Mouse (Mus musculus): ENCODE data around the gene Slc12a3. TPM values are rescaled to one million over a fixed set of nuclear protein-coding genes. Genes with fewer than 3 reads are reported as not detected.

The Slc12a3 gene
- total RNA-seq, 2 experiments from 2014 or later = 0.28 to 0.59 TPM

GRCm38 (mm10) chr8:94330733-94331132, 1.7 kb downstream of the Slc12a3 start:
- DNase-seq (ENCODE audit: low spot score in 2 of 2) = peak in 1 of 2 experiments; percentile 46

- no peak for DNase-seq (ENCODE audit: low spot score in 2 of 2)
These were observed 4.3 kb downstream of the Slc12a3 start for GRCm38 (mm10) chr8:94333345-94333744.

- no peak for DNase-seq (ENCODE audit: low spot score in 2 of 2)
These were observed 8.6 kb downstream of the Slc12a3 start for GRCm38 (mm10) chr8:94337559-94337958.

GRCm38 (mm10) chr8:94340796-94341195, 11.8 kb downstream of the Slc12a3 start:
- DNase-seq (ENCODE audit: low spot score in 2 of 2) = no peak

GRCm38 (mm10) chr8:94342691-94343090, 13.7 kb downstream of the Slc12a3 start:
- DNase-seq (ENCODE audit: low spot score in 2 of 2) = no peak

GRCm38 (mm10) chr8:94343290-94343689, 14.3 kb downstream of the Slc12a3 start:
- peak; percentile 85 to 89 for DNase-seq (ENCODE audit: low spot score in 2 of 2)

- no peak for DNase-seq (ENCODE audit: low spot score in 2 of 2)
These were observed 14.8 kb downstream of the Slc12a3 start for GRCm38 (mm10) chr8:94343778-94344320.

- DNase-seq (ENCODE audit: low spot score in 2 of 2) = no peak
These were observed 16.7 kb downstream of the Slc12a3 start for GRCm38 (mm10) chr8:94345657-94346056.

GRCm38 (mm10) chr8:94346264-94346663, 17.3 kb downstream of the Slc12a3 start:
- no peak for DNase-seq (ENCODE audit: low spot score in 2 of 2)

- DNase-seq (ENCODE audit: low spot score in 2 of 2) = no peak
These were observed 19.4 kb downstream of the Slc12a3 start for GRCm38 (mm10) chr8:94348425-94348824.

- no peak for DNase-seq (ENCODE audit: low spot score in 2 of 2)
These were observed 25.1 kb downstream of the Slc12a3 start for GRCm38 (mm10) chr8:94354069-94354531.

GRCm38 (mm10) chr8:94354571-94354970, 25.6 kb downstream of the Slc12a3 start:
- DNase-seq (ENCODE audit: low spot score in 2 of 2) = no peak

GRCm38 (mm10) chr8:94357220-94357619, 28.2 kb downstream of the Slc12a3 start:
- DNase-seq (ENCODE audit: low spot score in 2 of 2) = no peak

GRCm38 (mm10) chr8:94358541-94358940, 29.5 kb downstream of the Slc12a3 start:
- DNase-seq (ENCODE audit: low spot score in 2 of 2) = peak; percentile 20 to 24

- no peak for DNase-seq (ENCODE audit: low spot score in 2 of 2)
These were observed 32.9 kb downstream of the Slc12a3 start for GRCm38 (mm10) chr8:94361774-94362431.

GRCm38 (mm10) chr8:94362607-94363239, 33.7 kb downstream of the Slc12a3 start:
- DNase-seq (ENCODE audit: low spot score in 2 of 2) = no peak

- no peak for DNase-seq (ENCODE audit: low spot score in 2 of 2)
These were observed 34.3 kb downstream of the Slc12a3 start for GRCm38 (mm10) chr8:94363288-94363688.

GRCm38 (mm10) chr8:94363906-94364305, 34.9 kb downstream of the Slc12a3 start:
- no peak for DNase-seq (ENCODE audit: low spot score in 2 of 2)

- no peak for DNase-seq (ENCODE audit: low spot score in 2 of 2)
These were observed 35.8 kb downstream of the Slc12a3 start for GRCm38 (mm10) chr8:94364686-94365312.

GRCm38 (mm10) chr8:94365410-94365981, 36.5 kb downstream of the Slc12a3 start:
- DNase-seq (ENCODE audit: low spot score in 2 of 2) = no peak

GRCm38 (mm10) chr8:94370839-94371238, 41.8 kb downstream of the Slc12a3 start:
- DNase-seq (ENCODE audit: low spot score in 2 of 2) = no peak

All from left cerebral cortex, adult 18-20 months (tissue).